Mouse (Mus musculus) CH12.LX (cell line): Measurements from ENCODE around the gene Rnf181. TPM values are rescaled to one million over a fixed set of nuclear protein-coding genes. Genes with fewer than 3 reads are reported as not detected.

Experiments used
- DNase-seq: peaks from one replicate; pipeline ENCODE4 v3.0.0-alpha.2; 2013; ENCODE audit errors: extremely low read depth
- H3K27ac ChIP-seq: 2 replicates; pipeline ENCODE4 v1.5.1; 2012; ENCODE audit warnings: low read depth, mild to moderate bottlenecking, control low read depth, moderate library complexity; ENCODE audit not compliant: insufficient read depth
- H3K27me3 ChIP-seq: replicated peaks from 2 replicates; pipeline ENCODE3; 2012; ENCODE audit warnings: inconsistent platforms
- H3K36me3 ChIP-seq, 2 experiments: replicated peaks in 1 of 2; 2 replicates each; pipeline versions ENCODE3 to v1.6.1; 2012; ENCODE audit warnings: inconsistent platforms in 1 of 2, low read length in 1 of 2, mild to moderate bottlenecking in 1 of 2, mixed read lengths in 1 of 2, moderate library complexity in 1 of 2; ENCODE audit not compliant: control insufficient read depth in 1 of 2, insufficient read depth in 1 of 2
- H3K4me1 ChIP-seq, 2 experiments: 2 replicates each; pipeline ENCODE4 v1.6.1; 2012; ENCODE audit warnings: inconsistent platforms in 1 of 2, moderate library complexity in 1 of 2; ENCODE audit not compliant: insufficient read depth in 2 of 2, control insufficient read depth in 1 of 2
- H3K4me2 ChIP-seq: 2 replicates; pipeline ENCODE4 v1.6.1; 2012; ENCODE audit warnings: low read depth, mild to moderate bottlenecking, control low read depth; ENCODE audit not compliant: poor library complexity, insufficient read depth, severe bottlenecking
- H3K4me3 ChIP-seq, 3 experiments: fragments of 150-350 bp in 1 of 3; sonication (generic) in 1 of 3; replicated peaks in 1 of 3; 2 replicates each; pipeline versions ENCODE3 to v1.5.1; 2011 to 2012; ENCODE audit warnings: low read depth in 2 of 3, low read length in 2 of 3, mild to moderate bottlenecking in 2 of 3, moderate library complexity in 2 of 3, control low read depth in 1 of 3, improper control_type of control experiment in 1 of 3, inconsistent platforms in 1 of 3, mixed read lengths in 1 of 3; ENCODE audit not compliant: poor library complexity in 1 of 3
- H3K79me2 ChIP-seq: replicated peaks from 2 replicates; pipeline ENCODE4 v1.6.1; 2012; ENCODE audit warnings: mild to moderate bottlenecking, moderate library complexity; ENCODE audit not compliant: control insufficient read depth, poor library complexity, insufficient read depth, severe bottlenecking; ENCODE audit errors: extremely low read depth
- H3K9ac ChIP-seq: 2 replicates; pipeline ENCODE4 v1.6.1; 2012; ENCODE audit warnings: low read depth, mild to moderate bottlenecking, control low read depth, moderate library complexity; ENCODE audit not compliant: insufficient read depth
- H3K9me3 ChIP-seq: replicated peaks from 2 replicates; pipeline ENCODE3; 2012; ENCODE audit warnings: low read length, inconsistent platforms, mixed read lengths
- BHLHE40 ChIP-seq: IDR thresholded peaks from 2 replicates; pipeline ENCODE4 v1.6.1; 2011; ENCODE audit warnings: mild to moderate bottlenecking, low read depth, low read length, improper control_type of control experiment
- CHD1 ChIP-seq: IDR thresholded peaks from 2 replicates; pipeline ENCODE4 v1.6.1; 2012; ENCODE audit warnings: low read depth, low read length, improper control_type of control experiment, inconsistent platforms
- CHD2 ChIP-seq: IDR thresholded peaks from 2 replicates; pipeline ENCODE4 v1.6.1; 2011; ENCODE audit warnings: low read length, improper control_type of control experiment
- CTCF ChIP-seq, 2 experiments: IDR thresholded peaks in 1 of 2; conservative IDR thresholded peaks in 1 of 2; 2 replicates each; pipeline ENCODE4 v1.5.1; 2011 to 2012; ENCODE audit warnings: low read depth in 2 of 2, low read length in 2 of 2, improper control_type of control experiment in 1 of 2, inconsistent platforms in 1 of 2, mild to moderate bottlenecking in 1 of 2, moderate library complexity in 1 of 2
- E2F4 ChIP-seq: IDR thresholded peaks from 2 replicates; pipeline ENCODE4 v1.6.1; 2011; ENCODE audit warnings: low read depth, low read length, improper control_type of control experiment; ENCODE audit not compliant: insufficient replicate concordance
- ELF1 ChIP-seq: IDR thresholded peaks from 2 replicates; pipeline ENCODE4 v1.6.1; 2014; ENCODE audit warnings: low read depth, mild to moderate bottlenecking, inconsistent platforms, low read length, improper control_type of control experiment
- EP300 ChIP-seq: IDR thresholded peaks from 2 replicates; pipeline ENCODE4 v1.6.1; 2011; ENCODE audit warnings: low read length, improper control_type of control experiment
- ETS1 ChIP-seq: conservative IDR thresholded peaks from 2 replicates; pipeline ENCODE4 v1.6.1; 2012; ENCODE audit warnings: low read depth, mild to moderate bottlenecking, inconsistent platforms, low read length, improper control_type of control experiment, moderate library complexity
- GABPA ChIP-seq: IDR thresholded peaks from 2 replicates; pipeline ENCODE4 v1.6.1; 2012; ENCODE audit warnings: low read depth, low read length, improper control_type of control experiment, inconsistent platforms; ENCODE audit not compliant: insufficient replicate concordance
- HCFC1 ChIP-seq: IDR thresholded peaks from 2 replicates; pipeline ENCODE4 v1.6.1; 2012; ENCODE audit warnings: low read depth, mild to moderate bottlenecking, inconsistent platforms, low read length, improper control_type of control experiment
- IRF4 ChIP-seq: IDR thresholded peaks from 2 replicates; pipeline ENCODE4 v1.6.1; 2014; ENCODE audit warnings: low read depth, mild to moderate bottlenecking, inconsistent platforms, low read length, improper control_type of control experiment
- JUN ChIP-seq: IDR thresholded peaks from 2 replicates; pipeline ENCODE4 v1.6.1; 2011; ENCODE audit warnings: low read depth, mild to moderate bottlenecking, low read length, improper control_type of control experiment, moderate library complexity; ENCODE audit not compliant: insufficient read depth
- JUND ChIP-seq: conservative IDR thresholded peaks from 2 replicates; pipeline ENCODE4 v1.6.1; 2011; ENCODE audit warnings: low read depth, low read length, improper control_type of control experiment
- KAT2A ChIP-seq: IDR thresholded peaks from 2 replicates; pipeline ENCODE4 v1.6.1; 2012; ENCODE audit warnings: low read length, improper control_type of control experiment, inconsistent platforms; ENCODE audit not compliant: insufficient replicate concordance
- MAFK ChIP-seq: IDR thresholded peaks from 2 replicates; pipeline ENCODE4 v1.6.1; 2011; ENCODE audit warnings: low read length, improper control_type of control experiment; ENCODE audit not compliant: insufficient replicate concordance
- MAX ChIP-seq: IDR thresholded peaks from 2 replicates; pipeline ENCODE4 v1.6.1; 2011; ENCODE audit warnings: low read length, improper control_type of control experiment
- MAZ ChIP-seq: IDR thresholded peaks from 2 replicates; pipeline ENCODE4 v1.6.1; 2012; ENCODE audit warnings: low read depth, mild to moderate bottlenecking, inconsistent platforms, low read length, improper control_type of control experiment, moderate library complexity
- MXI1 ChIP-seq: IDR thresholded peaks from 2 replicates; pipeline ENCODE4 v1.6.1; 2011; ENCODE audit warnings: mild to moderate bottlenecking, low read depth, low read length, improper control_type of control experiment
- MYC ChIP-seq: IDR thresholded peaks from 2 replicates; pipeline ENCODE4 v1.6.1; 2011; ENCODE audit warnings: low read depth, mild to moderate bottlenecking, improper control_type of control experiment, low read length
- POLR2A ChIP-seq: IDR thresholded peaks from 2 replicates; pipeline ENCODE4 v1.6.1; 2011; ENCODE audit warnings: low read depth, mild to moderate bottlenecking, improper control_type of control experiment, low read length
- POLR2AphosphoS2 ChIP-seq: IDR thresholded peaks from 2 replicates; pipeline ENCODE4 v1.6.1; 2011; ENCODE audit warnings: low read depth, low read length, improper control_type of control experiment
- SMC3 ChIP-seq: IDR thresholded peaks from 2 replicates; pipeline ENCODE4 v1.6.1; 2011; ENCODE audit warnings: low read depth, low read length, improper control_type of control experiment
- UBTF ChIP-seq: IDR thresholded peaks from 2 replicates; pipeline ENCODE4 v1.6.1; 2012; ENCODE audit warnings: low read depth, mild to moderate bottlenecking, inconsistent platforms, low read length, improper control_type of control experiment, moderate library complexity
- USF2 ChIP-seq: conservative IDR thresholded peaks from 2 replicates; pipeline ENCODE4 v1.6.1; 2011; ENCODE audit warnings: low read depth, low read length, improper control_type of control experiment
- ZC3H11A ChIP-seq: IDR thresholded peaks from 2 replicates; pipeline ENCODE4 v1.6.1; 2012; ENCODE audit warnings: low read depth, mild to moderate bottlenecking, inconsistent platforms, low read length, improper control_type of control experiment
- ZMIZ1 ChIP-seq: IDR thresholded peaks from 2 replicates; pipeline ENCODE4 v1.6.1; 2012; ENCODE audit warnings: low read depth, mild to moderate bottlenecking, inconsistent platforms, low read length, improper control_type of control experiment
- ZNF384 ChIP-seq: IDR thresholded peaks from 2 replicates; pipeline ENCODE4 v1.6.1; 2012; ENCODE audit warnings: low read depth, low read length, improper control_type of control experiment, inconsistent platforms
- dilution Hi-C: fragments of 300-500 bp; cut with MboI; formaldehyde crosslinking; loops from 2 replicates; pipeline ENCODE4 v1.14.3; 2020; ENCODE audit warnings: low sequenced_read_pairs; ENCODE audit not compliant: extremely low pct_unique_long_range_greater_than_20kb, extremely low pct_ligation_motif_present
- in situ Hi-C: fragments of 300-500 bp; cut with MboI; formaldehyde crosslinking; loops from 3 replicates; pipeline ENCODE4 v1.14.3; 2019; ENCODE audit warnings: low sequenced_read_pairs, low pct_ligation_motif_present, low pct_unique_long_range_greater_than_20kb, mixed read lengths
- polyA plus RNA-seq: library from polyadenylated mRNA; unstranded; fragments of >175 nt; gene quantifications from 2 replicates; pipeline ENCODE4 v1.2.1, GENCODE M21; 2012; ENCODE audit warnings: low read depth; ENCODE audit not compliant: insufficient read length
- total RNA-seq, 2 experiments: library from RNA; depleted of rRNA; stranded (reverse); fragments of 300-350 nt in 1 of 2; fragments of >200 nt in 1 of 2; gene quantifications; 2 replicates each; pipeline ENCODE4 v1.2.3; 2012 to 2014

The Rnf181 gene
- total and polyA plus RNA-seq, 3 experiments, result 63.2 to 88.7 (median 83.2) TPM

DNA sequence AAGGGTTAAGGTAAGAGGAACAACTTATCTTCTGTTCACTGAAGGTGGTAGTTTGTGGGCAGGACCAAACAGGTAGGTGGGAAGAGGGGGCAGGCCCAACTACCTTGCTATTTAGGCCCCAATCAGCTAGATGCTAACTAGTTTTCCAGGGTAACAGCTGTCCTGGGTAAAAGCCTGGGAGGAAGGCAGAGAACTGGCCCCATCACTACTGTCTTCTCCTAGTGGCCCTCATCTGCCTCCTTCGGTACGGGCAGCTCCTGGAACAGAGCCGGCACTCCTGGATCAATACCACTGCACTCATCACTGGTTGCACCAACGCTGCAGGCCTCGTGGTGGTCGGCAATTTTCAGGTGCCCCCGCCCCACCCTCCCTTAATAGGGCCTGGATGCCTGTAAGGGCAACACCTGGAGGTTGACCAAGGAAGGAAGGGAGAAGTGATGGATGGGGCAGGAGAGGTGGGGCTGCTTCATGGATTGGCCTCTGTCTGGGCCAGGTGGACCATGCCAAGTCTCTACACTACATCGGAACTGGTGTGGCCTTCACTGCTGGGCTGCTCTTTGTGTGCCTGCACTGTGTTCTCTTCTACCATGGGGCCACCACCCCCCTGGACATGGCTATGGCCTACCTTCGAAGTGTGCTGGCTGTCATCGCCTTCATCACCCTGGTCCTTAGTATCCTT, 8.5 kb downstream of the Rnf181 start:
- TF ChIP-seq MAFK, result no peak
- no peak for TF ChIP-seq CHD1
- no peak for TF ChIP-seq JUND
- no peak for TF ChIP-seq ZC3H11A
- no peak for TF ChIP-seq ELF1
- no peak for TF ChIP-seq ETS1
- no peak for TF ChIP-seq EP300
- no peak for TF ChIP-seq JUN
- TF ChIP-seq BHLHE40, result no peak
- TF ChIP-seq POLR2AphosphoS2, result no peak
- TF ChIP-seq CHD2, result no peak
- no peak for TF ChIP-seq KAT2A
- TF ChIP-seq SMC3, result no peak
- TF ChIP-seq CTCF (conservative IDR thresholded peaks at IDR 0.05 in 1 of 2, IDR thresholded peaks at IDR 0.05 in 1 of 2; ENCODE audit: low read depth in 2 of 2, low read length in 2 of 2), result no peak
- no peak for TF ChIP-seq GABPA
- no peak; the same call in 1 of the 2 replicates for TF ChIP-seq POLR2A
- no peak for TF ChIP-seq IRF4
- Histone ChIP-seq H3K36me3 (peaks cover 45 to 78% of the 10 kb centered on the region in 2 experiments), H3K4me1 (peaks cover 3 to 18% of the 10 kb centered on the region in 2 experiments; a peak in 3 of 4 replicates), H3K4me3 (no peak overlapping the region), H3K4me2 (no peak overlapping the region), H3K9ac (no peak overlapping the region), H3K9me3 (peaks cover 7% of the 10 kb centered on the region), H3K79me2 (peaks cover 15% of the 10 kb centered on the region), H3K27me3 (no peaks in the 10 kb centered on the region), H3K27ac (no peak overlapping the region)
- dilution Hi-C loops (no loop called here), in situ Hi-C loops (no loop called here)
- no peak for DNase-seq

GRCm38 (mm10) chr6:72357164-72358079, 9.3 kb downstream of the Rnf181 start:
- H3K9me3 ChIP-seq, result peaks cover 7% of the 10 kb centered on the region
- dilution Hi-C loops, result no loop called here
- no peak for DNase-seq
- H3K4me3 ChIP-seq, result no peak overlapping the region
- in situ Hi-C loops, result no loop called here
- peaks cover 15% of the 10 kb centered on the region for H3K79me2 ChIP-seq
- H3K4me2 ChIP-seq, result no peak overlapping the region
- TF ChIP-seq HCFC1, result no peak
- TF ChIP-seq MXI1, result no peak
- no peak for TF ChIP-seq MYC
- TF ChIP-seq JUND, result no peak
- no peak for TF ChIP-seq MAX
- no peak for TF ChIP-seq USF2
- TF ChIP-seq UBTF, result no peak
- no peak for TF ChIP-seq POLR2AphosphoS2
- TF ChIP-seq SMC3, result no peak
- no peak for TF ChIP-seq BHLHE40
- TF ChIP-seq MAZ, result no peak
- TF ChIP-seq ZMIZ1, result no peak
- TF ChIP-seq ZNF384, result no peak
- no peak for TF ChIP-seq E2F4
- no peak overlapping the region for H3K9ac ChIP-seq
- H3K4me1 ChIP-seq, result peaks cover 6 to 25% of the 10 kb centered on the region in 2 experiments; a peak in 3 of 4 replicates
- peaks cover 45 to 82% of the 10 kb centered on the region in 2 experiments for H3K36me3 ChIP-seq
- H3K27ac ChIP-seq, result no peak overlapping the region
- no peaks in the 10 kb centered on the region for H3K27me3 ChIP-seq
